Mouse (Mus musculus) neural tube, embryonic 14.5 days (tissue): Measurements from ENCODE around the gene Mapk13. TPM values are rescaled to one million over a fixed set of nuclear protein-coding genes. Genes with fewer than 3 reads are reported as not detected.

Source experiments
- ATAC-seq: fragments of 200-750 bp; cut with Nextera tagmentation; 2 replicates; pipeline ENCODE4 v1.8.0; 2017; ENCODE audit warnings: low read depth, mild to moderate bottlenecking, moderate TSS enrichment, moderate library complexity
- H3K27ac ChIP-seq: fragments of 300-500 bp; sonication (generic); 2 replicates; pipeline ENCODE4 v1.5.1; 2014; ENCODE audit warnings: low read depth, mild to moderate bottlenecking, control low read depth, low read length, moderate library complexity, mixed read lengths
- H3K27me3 ChIP-seq: fragments of 300-500 bp; sonication (generic); 2 replicates; pipeline ENCODE4 v1.6.1; 2014; ENCODE audit warnings: low read length; ENCODE audit not compliant: control insufficient read depth, insufficient read depth
- H3K36me3 ChIP-seq: fragments of 300-500 bp; sonication (generic); 2 replicates; pipeline ENCODE4 v1.6.1; 2014; ENCODE audit warnings: low read length, mixed read lengths; ENCODE audit not compliant: control insufficient read depth, insufficient read depth
- H3K4me1 ChIP-seq: fragments of 300-500 bp; sonication (generic); 2 replicates; pipeline ENCODE4 v1.6.1; 2014; ENCODE audit warnings: low read length; ENCODE audit not compliant: control insufficient read depth, insufficient read depth
- H3K4me2 ChIP-seq: fragments of 300-500 bp; sonication (generic); 2 replicates; pipeline ENCODE4 v1.6.1; 2014; ENCODE audit warnings: mild to moderate bottlenecking, low read depth, low read length, control low read depth
- H3K4me3 ChIP-seq: fragments of 300-500 bp; sonication (generic); 2 replicates; pipeline ENCODE4 v1.5.1; 2014; ENCODE audit warnings: low read depth, low read length, control low read depth, mixed read lengths
- H3K9ac ChIP-seq: fragments of 300-500 bp; sonication (generic); replicated peaks from 2 replicates; pipeline ENCODE4 v1.6.1; 2014; ENCODE audit warnings: low read depth, mild to moderate bottlenecking, control low read depth, low read length, mixed read lengths
- H3K9me3 ChIP-seq: fragments of 300-500 bp; sonication (generic); 2 replicates; pipeline ENCODE4 v1.6.1; 2016; ENCODE audit warnings: low read length; ENCODE audit not compliant: control insufficient read depth
- WGBS: fragments of 180-500 bp; shearing (Covaris S2); extraction: QIAGEN DNeasy Blood & Tissue Kit; methylation state at CpG from one replicate; pipeline ENCODE4 v1.1.7; 2014; 5-methylcytosine and 5-hydroxymethylcytosine counted together
- polyA plus RNA-seq: library from polyadenylated mRNA; unstranded; fragments of >200 nt; fragmentation: Nextera tagmentation; extraction: Ambion mirVana; gene quantifications from 2 replicates; pipeline ENCODE4 v1.2.1, GENCODE M21; 2014

Gene Mapk13
- polyA plus RNA-seq, 1 experiment from 2014 or later: 0.96 TPM

DNA sequence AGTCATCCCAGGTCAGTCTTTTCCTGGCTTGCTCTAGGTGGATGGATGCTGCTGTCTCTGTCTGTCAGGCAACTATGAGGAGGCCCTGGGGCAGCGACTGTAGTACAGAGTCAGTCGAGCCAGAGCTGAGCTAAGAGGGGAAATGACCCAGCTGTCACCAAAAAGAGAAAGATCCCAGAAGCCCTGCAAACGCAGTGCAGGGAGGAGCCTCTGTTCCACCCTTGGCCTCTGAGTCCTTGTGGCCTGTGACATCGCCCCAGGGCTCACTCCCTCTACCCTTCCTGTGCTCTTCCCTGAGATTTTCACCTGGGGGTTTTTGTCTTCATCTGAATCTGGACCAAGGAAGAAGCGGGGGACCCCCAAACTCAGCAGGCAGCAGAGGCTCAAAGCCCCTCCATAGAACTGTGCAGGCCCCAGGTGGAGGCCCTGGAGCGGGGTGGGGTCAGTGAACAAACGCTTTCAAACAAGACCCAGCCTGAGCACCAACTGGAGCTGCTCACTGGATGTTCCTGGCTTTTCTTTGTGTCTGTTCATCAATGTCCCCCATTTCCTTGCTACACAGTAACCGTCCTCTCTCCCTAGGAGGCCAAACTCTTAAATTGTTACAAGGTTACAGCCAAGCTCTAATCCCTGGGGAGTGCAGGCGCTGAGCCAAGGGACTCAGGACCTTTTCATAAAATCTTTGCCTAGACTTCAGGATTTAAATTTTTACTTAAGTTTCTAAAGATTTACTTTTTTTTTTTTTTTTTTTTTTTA lies 12.4 kb downstream of the Mapk13 start:
- no peak overlapping the region for H3K4me3 ChIP-seq
- H3K9me3 ChIP-seq: no peaks in the 10 kb centered on the region
- no peak overlapping the region for H3K4me2 ChIP-seq
- no peak overlapping the region for H3K9ac ChIP-seq
- WGBS: 51% methylated on average over 9 of the region's 9 CpGs
- H3K36me3 ChIP-seq: no peaks in the 10 kb centered on the region
- H3K27me3 ChIP-seq: no peaks in the 10 kb centered on the region
- no peaks in the 10 kb centered on the region for H3K4me1 ChIP-seq
- ATAC-seq: no peak
- no peak overlapping the region for H3K27ac ChIP-seq

DNA sequence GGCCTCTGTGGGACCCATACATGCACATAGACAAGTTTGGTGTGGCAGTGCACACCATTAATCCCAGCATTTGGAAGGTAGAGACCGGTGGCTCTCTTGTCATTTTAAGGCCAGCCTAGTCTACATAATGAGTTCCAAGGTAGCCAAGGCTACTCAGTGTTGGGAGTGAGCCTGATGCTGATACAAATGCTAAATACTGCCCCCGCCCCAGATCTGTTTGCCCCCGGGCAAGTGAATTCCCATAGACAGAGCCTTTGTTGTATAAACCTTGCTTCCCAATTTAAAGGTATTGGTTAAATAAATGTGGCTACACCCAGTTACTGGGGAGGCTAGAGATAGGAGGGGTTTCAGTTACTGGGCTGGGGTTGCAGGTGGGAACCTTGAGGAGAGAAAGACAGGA lies 15.9 kb downstream of the Mapk13 start:
- Histone ChIP-seq H3K9me3 (no peaks in the 10 kb centered on the region), H3K27ac (no peak overlapping the region)
- 95% methylated on average over 3 of the region's 3 CpGs for WGBS

GRCm38 (mm10) chr17:28787507-28787906 lies 18.4 kb downstream of the Mapk13 start:
- Histone ChIP-seq H3K4me1 (no peaks in the 10 kb centered on the region), H3K4me2 (no peak overlapping the region), H3K9me3 (no peaks in the 10 kb centered on the region), H3K9ac (no peak overlapping the region), H3K27me3 (no peaks in the 10 kb centered on the region), H3K36me3 (no peaks in the 10 kb centered on the region), H3K4me3 (no peak overlapping the region), H3K27ac (no peak overlapping the region)
- WGBS: 97% methylated on average over 12 of the region's 12 CpGs
- ATAC-seq: no peak

More for the DNA sequence above, 15.9 kb downstream of the Mapk13 start:
- Histone ChIP-seq H3K27me3 (no peaks in the 10 kb centered on the region), H3K36me3 (no peaks in the 10 kb centered on the region), H3K4me1 (no peaks in the 10 kb centered on the region), H3K4me3 (no peak overlapping the region), H3K9ac (no peak overlapping the region), H3K4me2 (no peak overlapping the region)
- no peak for ATAC-seq

- H3K27me3 ChIP-seq: no peaks in the 10 kb centered on the region
- no peak overlapping the region for H3K9ac ChIP-seq
- H3K27ac ChIP-seq: no peak overlapping the region
- no peak for ATAC-seq
- H3K9me3 ChIP-seq: no peaks in the 10 kb centered on the region
- no peak overlapping the region for H3K4me3 ChIP-seq
- H3K4me1 ChIP-seq: peaks cover 14% of the 10 kb centered on the region; the same call in 1 of the 2 replicates
- H3K36me3 ChIP-seq: no peaks in the 10 kb centered on the region
- no peak overlapping the region for H3K4me2 ChIP-seq
- 92% methylated on average over 4 of the region's 4 CpGs for WGBS
Observed at GRCm38 (mm10) chr17:28797031-28797430, 27.9 kb downstream of the Mapk13 start.

DNA sequence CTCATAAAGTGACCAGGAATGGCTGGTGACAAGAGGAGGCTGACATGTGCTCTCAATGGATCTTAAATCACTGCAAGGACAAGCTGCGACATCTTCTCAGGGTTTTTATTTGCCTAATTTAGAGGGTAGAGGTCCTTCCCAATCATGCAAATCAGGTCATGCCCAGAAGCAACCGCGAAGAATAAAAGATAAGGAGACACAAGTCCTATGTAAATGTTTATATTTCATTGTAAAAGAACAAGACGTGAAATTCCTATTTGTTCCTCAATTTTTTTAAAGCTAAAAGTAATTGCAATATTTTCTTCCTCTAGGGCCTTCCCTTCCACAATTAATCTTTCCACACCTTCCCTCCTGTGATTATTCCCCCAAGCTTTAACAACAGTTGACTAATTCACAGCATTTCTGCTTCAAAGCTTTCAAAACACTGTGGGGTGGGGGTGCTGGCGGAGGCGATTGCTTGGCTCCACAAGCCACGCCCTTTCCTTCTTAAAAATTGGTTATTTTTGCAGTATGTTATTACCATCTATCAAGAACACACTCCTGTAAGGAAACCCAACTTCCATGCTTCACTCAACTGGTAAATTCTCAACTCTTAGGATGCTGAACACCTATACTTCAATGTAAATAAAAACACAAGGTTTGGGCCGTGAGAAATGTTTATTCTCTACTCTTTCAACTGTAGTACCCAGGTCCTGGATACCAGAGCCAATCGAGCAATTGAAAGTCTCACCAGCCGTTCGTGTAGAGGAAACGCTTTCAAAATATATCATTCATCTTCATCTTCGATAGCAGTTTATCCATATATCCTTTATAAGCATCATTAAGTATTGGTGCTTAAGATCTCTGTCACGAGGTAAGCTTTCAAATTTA lies 30.4 kb downstream of the Mapk13 start:
- no peak for ATAC-seq
- Histone ChIP-seq H3K9me3 (no peaks in the 10 kb centered on the region), H3K4me1 (peaks cover 18% of the 10 kb centered on the region; the same call in 1 of the 2 replicates), H3K36me3 (no peaks in the 10 kb centered on the region), H3K27ac (no peak overlapping the region), H3K4me2 (peak overlapping the region; percentile 75), H3K27me3 (no peaks in the 10 kb centered on the region), H3K9ac (no peak overlapping the region), H3K4me3 (peak overlapping the region; percentile 78)
- 8% methylated on average over 14 of the region's 14 CpGs for WGBS

GRCm38 (mm10) chr17:28800281-28800670 lies 31.2 kb downstream of the Mapk13 start:
- Histone ChIP-seq H3K4me2 (peak overlapping the region; percentile 75), H3K27me3 (no peaks in the 10 kb centered on the region), H3K4me3 (peak overlapping the region; percentile 78), H3K9ac (peak overlapping the region; percentile 100), H3K27ac (peak overlapping the region; percentile 100), H3K4me1 (peaks cover 18% of the 10 kb centered on the region; the same call in 1 of the 2 replicates), H3K9me3 (no peaks in the 10 kb centered on the region), H3K36me3 (no peaks in the 10 kb centered on the region)
- WGBS: under 1% methylated on average over 15 of the region's 15 CpGs
- no peak for ATAC-seq

DNA sequence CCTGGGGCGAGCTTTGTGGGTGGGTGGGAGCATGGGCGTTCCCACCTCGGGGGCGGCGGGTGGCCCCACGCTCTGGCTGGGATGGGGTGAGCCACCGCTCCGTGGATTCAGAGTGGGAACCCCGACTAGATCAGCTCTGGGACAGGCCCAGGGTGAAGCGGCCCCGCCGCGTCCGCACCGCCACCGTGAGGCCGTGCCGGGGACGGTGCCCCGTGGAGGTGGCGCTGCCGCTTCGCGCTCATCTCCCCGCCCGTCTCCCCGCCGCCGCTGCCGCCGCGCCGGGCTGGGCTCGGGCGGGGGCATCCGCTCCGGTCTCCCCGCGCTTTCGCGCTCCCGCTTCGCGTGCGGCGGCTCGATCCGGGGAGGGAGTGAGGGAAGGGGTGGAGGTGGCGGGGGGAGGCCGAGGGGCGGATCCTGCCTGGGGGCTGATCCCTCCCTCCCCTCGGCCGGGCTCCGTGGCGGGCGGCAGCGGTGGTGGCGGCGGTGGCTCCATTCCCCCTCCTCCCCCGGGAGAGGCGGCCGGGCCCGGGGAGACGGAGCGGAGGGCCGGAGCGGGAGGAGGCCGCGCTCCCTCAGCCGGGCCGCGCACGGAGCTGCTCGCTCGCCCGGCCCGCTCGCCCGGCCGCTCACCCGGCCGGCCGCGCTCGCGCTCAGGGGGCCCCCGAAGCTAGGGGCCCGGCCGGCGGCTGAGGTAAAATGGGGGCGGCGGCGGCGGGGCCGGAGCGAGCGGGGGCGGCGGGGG lies 31.7 kb downstream of the Mapk13 start, which contains the start of gene Brpf3:
Gene Brpf3, plus strand, starts transcription at position 420 of the 742 bp plus-strand sequence.
- Histone ChIP-seq H3K9me3 (no peaks in the 10 kb centered on the region), H3K4me2 (peak within 1 kb of the TSS; percentile 92), H3K27ac (peak within 1 kb of the TSS; percentile 100), H3K4me3 (peak within 1 kb of the TSS; percentile 78), H3K36me3 (no peaks in the 10 kb centered on the region), H3K9ac (peak within 1 kb of the TSS; percentile 100), H3K4me1 (peaks cover 18% of the 10 kb centered on the region; the same call in 1 of the 2 replicates), H3K27me3 (no peaks in the 10 kb centered on the region)
- under 1% methylated on average over 40 of the region's 99 CpGs for WGBS
- ATAC-seq: peak; percentile 75

DNA sequence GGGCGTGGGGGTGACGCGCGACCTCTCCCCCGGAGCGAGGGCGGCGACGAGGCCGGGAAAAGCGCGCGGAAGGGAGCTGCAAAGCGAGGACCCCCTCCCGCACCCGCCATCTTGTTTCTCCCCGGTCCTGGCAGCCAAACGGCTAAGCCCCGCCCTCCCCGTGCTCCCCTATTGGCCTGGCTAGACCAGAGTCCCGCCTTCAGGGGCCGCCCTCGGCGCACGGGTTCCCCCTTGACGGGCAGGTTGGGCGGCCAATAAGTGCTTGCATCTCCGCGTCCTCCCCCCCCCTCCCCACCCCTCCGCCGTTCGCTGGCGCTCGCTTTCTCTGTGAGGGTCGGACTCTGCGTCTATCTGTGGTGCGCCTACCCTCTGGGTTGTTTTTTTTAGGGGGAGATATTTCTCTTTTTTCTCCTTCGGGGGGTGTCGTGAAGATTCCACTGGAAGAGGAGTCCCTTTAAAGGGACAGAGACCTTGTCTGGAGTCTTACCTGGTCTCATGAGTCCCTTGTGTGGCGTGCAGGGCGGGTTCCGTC lies 32.4 kb downstream of the Mapk13 start:
- no peaks in the 10 kb centered on the region for H3K9me3 ChIP-seq
- H3K4me2 ChIP-seq: peak overlapping the region; percentile 92
- peak overlapping the region; percentile 100 for H3K27ac ChIP-seq
- peak overlapping the region; percentile 100 for H3K9ac ChIP-seq
- peaks cover 18% of the 10 kb centered on the region; the same call in 1 of the 2 replicates for H3K4me1 ChIP-seq
- H3K36me3 ChIP-seq: peaks cover 3% of the 10 kb centered on the region
- ATAC-seq: peak; percentile 99
- 0% methylated on average over 27 of the region's 42 CpGs for WGBS
- H3K4me3 ChIP-seq: peak overlapping the region; percentile 78
- no peaks in the 10 kb centered on the region for H3K27me3 ChIP-seq
